Mouse (Mus musculus): ENCODE measurements at regions not wholly inside any gene's neighbourhood (a gene's known extent, or its start where the extent isn't known, plus 50 kb on each side); places are given as distances from the start of the nearest gene placed in this dataset.

DNA sequence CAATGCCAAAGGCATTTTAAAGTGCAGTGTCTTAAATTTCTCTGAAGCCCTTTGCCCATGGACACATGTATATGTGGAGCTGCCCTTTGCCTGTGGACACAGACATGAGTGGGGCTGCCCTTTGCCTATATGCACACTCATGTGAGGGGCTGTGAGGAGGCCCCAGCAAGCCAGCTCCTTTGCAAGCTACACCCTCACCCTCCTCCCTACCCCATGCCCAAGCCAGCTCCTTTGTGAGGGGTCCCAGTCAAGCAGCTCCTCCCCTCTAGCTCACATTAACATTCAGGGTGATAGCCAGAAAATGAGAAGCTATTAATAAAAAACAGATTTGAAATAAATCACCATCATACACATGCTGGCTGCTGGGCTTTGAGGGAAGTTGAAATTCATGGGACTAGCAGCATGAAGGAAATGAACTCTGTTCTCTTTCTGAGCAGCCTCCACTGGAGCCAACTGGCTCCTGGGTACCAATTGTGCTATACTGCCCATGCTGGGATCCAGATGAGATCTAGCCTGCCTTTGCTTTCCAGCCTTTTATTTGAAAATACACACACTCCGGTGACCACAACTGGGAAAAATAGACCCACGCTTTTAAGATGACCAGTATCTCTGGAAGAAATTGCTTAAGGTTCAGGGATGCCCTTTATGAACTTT, 151.4 kb downstream of the Abcc12 start:
- DNase-seq = no peak

DNA sequence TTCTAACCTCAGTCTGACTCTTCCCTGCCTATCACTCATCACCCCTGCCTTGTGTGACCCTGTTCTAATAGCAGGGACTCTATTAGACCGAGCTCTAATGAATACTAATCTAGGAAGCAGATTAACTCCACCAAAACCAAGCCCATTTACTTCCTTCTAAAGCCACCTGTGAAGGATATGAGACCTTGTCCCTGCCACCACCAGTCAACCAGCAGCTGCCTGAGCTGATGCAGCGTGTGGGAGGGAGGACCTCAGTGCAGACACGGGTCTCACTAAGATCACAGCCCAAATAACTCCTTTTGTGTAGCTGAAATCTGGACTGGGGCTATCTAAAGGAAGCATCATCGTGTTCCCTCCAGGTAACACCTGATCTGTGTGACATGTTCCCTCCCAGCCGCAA, 152.4 kb downstream of the Abcc12 start:
- DNase-seq = no peak

- no peak for DNase-seq
Measured at GRCm38 (mm10) chr8:86426056-86426455, 154.4 kb downstream of the Abcc12 start.

- DNase-seq = no peak
Measured at GRCm38 (mm10) chr8:86425382-86425781, 155.1 kb downstream of the Abcc12 start.

DNA sequence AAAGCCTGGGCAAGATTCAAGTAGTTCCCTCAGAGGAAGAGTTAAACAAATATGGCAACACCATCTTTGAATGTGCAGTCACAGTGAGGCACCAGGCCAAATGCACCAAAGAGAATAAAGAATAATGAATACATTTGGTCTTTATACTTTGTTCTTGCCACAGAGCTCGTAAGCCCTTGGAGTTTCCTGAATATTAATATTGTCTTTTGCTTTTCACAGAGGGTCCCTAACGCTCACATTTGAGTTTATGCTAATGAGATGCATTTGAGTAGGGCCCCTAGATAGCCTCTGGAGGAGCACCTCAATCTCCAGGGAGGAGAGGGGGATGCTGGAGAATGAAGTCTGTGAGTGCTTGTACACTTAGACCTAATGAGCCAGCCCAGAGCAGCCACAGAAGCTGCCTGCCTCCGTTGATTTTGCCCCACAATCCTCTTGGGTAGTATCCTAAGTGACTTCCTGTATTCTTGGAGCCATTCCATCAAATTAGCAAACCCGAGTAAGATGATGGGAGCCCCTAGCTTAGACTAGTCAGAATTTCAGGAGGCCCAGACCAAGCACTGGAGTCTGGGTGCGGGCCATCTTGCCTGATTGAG, 161.3 kb downstream of the Abcc12 start:
- no peak for DNase-seq

- no peak for DNase-seq
Measured at GRCm38 (mm10) chr8:86418414-86418981, 162.0 kb downstream of the Abcc12 start.

GRCm38 (mm10) chr8:86415208-86415607, 165.3 kb downstream of the Abcc12 start:
- no peak for DNase-seq

DNA sequence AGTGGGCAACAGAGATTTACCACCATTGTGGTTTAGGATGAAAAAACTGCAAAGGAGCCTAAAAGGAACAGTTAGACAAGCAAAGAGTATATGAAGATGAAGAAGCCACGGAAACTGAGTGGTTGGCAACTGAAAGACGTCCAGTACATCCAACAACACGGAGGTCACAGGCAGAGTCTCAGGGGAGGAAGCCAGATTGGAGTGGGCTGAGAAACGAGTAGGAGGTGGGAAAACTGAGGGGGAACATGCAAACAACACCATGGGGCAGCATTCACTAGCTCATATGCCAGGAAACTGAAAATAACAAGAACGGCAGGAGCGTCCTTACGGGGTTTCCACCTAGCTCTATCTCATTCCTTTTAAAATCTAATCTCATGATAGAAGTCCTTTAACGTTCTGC, 169.3 kb downstream of the Abcc12 start:
- no peak for DNase-seq

DNA sequence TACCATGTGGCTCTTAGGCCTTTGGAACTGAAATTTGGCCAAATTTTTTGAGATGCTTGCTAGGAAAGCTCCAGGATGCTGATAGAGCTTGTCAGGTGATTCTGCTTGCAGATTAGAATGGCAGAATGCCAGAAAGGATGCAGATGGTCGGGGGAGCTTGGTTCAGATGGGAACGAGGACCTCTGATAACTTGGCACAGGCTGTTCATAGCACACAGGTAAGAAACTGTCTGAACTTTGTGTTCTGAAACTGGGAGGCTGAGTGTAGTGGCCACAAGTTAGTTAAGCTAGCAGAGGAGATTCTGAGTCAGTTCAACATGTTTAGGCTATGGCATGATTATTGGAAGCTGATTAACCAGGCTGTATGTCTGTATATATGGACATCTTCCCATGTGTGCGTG, 174.3 kb downstream of the Abcc12 start:
- DNase-seq = no peak

- DNase-seq = no peak
Measured at GRCm38 (mm10) chr8:86403434-86403833, 177.1 kb downstream of the Abcc12 start.

DNA sequence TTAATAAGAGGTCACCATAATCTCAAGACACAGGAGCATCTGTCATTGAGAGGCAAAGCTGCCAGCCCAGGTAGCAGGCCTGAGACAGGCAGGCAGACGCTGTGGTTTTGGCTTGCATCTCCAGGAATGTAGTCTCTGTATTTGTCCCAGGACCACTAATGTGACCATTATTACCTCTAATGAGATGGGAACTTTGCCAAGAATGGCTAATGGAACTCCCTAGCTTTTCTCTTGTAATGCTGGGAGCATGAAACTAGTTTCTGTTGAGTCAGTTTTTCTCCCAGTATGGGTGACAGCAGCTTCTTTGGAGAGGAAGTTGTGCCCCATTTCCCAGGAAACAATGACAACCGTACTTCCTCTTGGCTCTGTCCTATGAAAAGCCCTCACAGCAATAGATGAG, 178.5 kb downstream of the Abcc12 start:
- no peak for DNase-seq

- DNase-seq = no peak
Measured at GRCm38 (mm10) chr8:86395121-86395520, 185.4 kb downstream of the Abcc12 start.

DNA sequence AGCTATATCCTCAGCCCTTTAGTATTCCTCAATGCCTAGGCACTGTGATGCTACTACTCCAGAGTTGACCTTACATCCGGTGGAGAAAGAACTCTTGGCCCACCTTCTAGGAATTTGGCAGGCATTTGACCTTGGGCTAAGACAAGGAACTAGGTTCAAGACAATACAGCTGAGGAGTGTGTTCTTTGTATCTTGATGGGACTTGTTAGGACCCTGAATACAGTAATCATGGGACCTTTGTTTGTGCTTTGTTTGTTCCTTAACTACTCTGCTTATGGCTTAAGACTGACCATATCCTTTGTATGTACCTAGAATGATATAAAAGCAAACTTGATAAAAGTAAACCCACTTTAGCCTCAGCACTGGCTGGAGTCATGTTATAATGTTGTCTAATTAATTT, 186.7 kb downstream of the Abcc12 start:
- DNase-seq = no peak

DNA sequence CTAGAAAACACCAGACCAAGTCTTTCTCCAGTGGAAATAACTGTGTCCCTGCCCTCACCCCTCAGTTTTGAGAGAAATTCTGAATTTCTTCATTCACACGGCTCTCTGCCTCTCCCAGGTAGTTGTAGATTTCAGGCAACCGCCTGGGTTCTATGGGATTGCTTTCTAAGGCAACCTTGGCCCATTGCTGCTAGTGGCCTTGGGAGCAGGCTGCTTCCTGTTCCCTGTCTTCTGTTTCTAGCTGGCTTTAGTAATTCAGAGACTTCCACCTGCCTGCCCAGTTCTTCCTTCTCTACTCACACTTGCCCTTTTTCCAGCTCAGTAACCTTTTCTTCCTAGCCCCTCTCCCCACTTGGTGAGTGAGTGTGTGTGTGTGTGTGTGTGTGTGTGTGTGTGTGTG, 187.1 kb downstream of the Abcc12 start:
- no peak for DNase-seq

- no peak for DNase-seq
Measured at GRCm38 (mm10) chr8:86390715-86391114, 189.8 kb downstream of the Abcc12 start.

GRCm38 (mm10) chr8:86389690-86390671, 190.5 kb downstream of the Abcc12 start:
- DNase-seq = peak; percentile 64

DNA sequence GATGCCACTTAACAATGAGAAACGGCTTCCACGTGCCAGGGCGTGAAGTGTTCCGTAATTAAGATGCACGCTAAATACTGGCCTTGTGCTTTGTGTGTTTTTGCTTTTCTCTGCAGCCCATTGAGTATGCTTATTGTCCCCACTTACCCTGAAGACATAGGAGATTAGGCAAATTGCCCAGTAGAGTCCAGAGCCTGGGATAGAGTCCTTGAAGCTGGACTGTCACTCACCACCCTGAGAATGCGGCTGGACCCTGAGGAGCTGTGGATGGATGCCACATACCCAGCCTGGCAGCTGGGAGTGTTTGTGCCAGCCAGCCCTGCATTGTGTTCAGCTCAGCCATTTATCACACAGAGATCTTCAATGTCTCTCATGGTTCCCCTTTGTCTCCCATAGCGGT, 195.2 kb downstream of the Abcc12 start:
- DNase-seq = peak; percentile 28

DNA sequence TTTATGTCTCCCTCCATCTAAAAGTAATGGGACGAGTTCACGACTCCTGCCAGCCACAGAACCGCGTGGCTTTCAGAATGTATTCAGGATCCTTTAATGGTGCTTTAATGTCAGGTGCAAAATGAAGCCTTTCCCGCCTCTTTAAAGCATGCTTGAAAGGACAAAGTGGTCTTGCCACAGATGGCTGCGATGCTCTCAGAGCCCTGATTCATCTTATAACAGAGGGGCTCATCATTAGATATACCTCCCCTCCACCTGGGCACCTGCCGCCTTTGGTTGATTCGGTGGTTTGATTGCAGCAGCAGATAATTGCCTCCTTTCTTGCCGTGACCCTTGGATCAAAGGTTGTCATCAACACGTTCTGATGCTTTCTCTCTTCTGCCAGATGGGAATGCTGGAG, 198.5 kb downstream of the Abcc12 start:
- no peak for DNase-seq

GRCm38 (mm10) chr8:86368062-86368461, 212.4 kb downstream of the Abcc12 start:
- no peak for DNase-seq

- DNase-seq = no peak
Measured at GRCm38 (mm10) chr8:86366636-86367035, 213.8 kb downstream of the Abcc12 start.

DNA sequence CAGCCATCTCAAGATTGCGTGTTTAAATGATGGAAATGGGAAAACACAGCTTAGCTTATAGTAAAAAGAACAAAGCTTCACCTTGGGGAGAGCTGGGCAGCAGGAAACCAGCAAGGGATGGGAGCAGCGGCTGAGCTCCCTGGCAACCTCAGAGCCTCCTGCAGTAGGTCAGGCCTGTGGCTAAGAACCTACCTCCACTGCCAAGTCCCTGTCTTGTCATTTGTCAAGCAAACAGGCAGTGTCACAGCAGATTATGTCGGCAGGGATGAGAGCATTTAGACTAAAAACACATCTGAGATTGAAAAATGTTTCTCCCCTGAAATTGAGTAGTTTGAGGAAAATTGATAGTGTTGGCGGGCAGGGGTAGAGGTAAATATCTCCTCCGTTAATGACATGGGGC, 214.8 kb downstream of the Abcc12 start:
- DNase-seq = no peak

DNA sequence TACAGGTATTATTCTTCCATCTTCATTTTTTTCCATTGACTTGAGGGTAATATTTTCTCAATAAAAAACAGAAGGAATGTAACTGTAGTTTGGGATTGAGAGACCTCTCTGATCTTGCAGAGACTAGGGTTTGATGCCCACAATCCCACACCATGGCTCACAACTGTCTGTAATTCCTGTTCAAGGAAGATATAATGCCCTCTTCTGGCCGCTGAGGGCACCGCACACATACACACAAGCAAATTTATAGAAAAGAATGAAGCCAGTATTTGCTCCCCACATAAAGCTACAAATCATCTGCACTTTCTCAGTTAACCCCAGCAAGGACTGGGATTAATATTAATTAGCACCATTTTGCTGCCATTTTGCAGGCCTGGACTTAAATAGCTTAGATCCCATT, 215.6 kb downstream of the Abcc12 start:
- DNase-seq = peak; percentile 34

DNA sequence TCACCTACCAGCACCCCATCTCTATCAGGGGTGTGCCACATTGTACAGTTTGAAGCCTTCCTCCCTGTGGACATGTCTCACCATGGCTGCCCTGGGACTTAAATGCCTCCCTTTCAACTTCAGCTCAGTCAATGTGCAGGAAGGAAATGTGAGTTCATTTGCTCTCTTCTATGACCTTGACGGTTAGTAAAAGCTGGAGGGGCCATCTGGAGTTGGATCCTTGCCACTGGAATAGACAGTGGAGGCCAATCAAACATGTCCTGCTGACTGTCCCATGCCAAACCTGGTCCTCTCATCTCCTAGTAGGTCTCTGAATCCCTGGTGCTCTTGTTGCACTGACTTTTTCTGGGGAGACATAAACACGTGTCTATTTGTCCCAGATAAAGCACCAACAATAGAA, 220.2 kb downstream of the Abcc12 start:
- DNase-seq = no peak

GRCm38 (mm10) chr8:86359518-86359917, 221.0 kb downstream of the Abcc12 start:
- no peak for DNase-seq

All from right cerebral cortex, postnatal 4 days (tissue).